Mouse (Mus musculus): ENCODE results near the gene Vmn1r209. TPM values are rescaled to one million over a fixed set of nuclear protein-coding genes. Genes with fewer than 3 reads are reported as not detected.
"Not testable (repeated sequence)": the region's sequence is repeated elsewhere in the genome, so short reads cannot be mapped to it uniquely, and the experiment has no call there.

Vmn1r209 gene
- not detected in 2 replicates for total RNA-seq (2017)

DNA sequence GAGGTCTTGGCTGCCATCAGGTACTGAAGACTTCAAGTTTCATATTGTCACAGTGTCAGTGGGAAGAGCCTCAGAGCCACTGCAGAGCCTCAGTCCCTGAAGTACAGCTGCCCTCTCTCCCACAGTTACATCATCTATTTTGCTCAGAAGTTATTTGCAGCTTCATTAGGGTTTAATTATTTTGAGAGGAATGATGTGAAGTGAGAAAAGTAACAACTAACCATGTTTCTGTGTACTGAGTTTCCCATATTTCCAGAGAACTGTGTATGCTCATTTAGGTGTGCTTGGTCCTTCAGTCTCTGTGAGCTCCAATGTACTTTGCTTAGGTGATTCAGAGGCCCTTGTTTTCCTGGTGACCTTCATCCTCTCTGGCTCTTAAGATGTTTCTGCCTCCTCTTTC, at the start of gene Vmn1r209:
TSS of gene Vmn1r209 (minus strand) at position 101 of the 400 bp plus-strand sequence.
- ATAC-seq (replicated peaks; ENCODE audit: low read depth, poor library complexity, severe bottlenecking): not testable (repeated sequence)

GRCm38 (mm10) chr13:22857461-22857860, 48.0 kb upstream of the Vmn1r209 start, which contains the start of gene Vmn1r211:
Vmn1r211 (minus strand) TSS chr13:22857561.
- no peak for ATAC-seq (replicated peaks; ENCODE audit: low read depth, poor library complexity, severe bottlenecking)

DNA sequence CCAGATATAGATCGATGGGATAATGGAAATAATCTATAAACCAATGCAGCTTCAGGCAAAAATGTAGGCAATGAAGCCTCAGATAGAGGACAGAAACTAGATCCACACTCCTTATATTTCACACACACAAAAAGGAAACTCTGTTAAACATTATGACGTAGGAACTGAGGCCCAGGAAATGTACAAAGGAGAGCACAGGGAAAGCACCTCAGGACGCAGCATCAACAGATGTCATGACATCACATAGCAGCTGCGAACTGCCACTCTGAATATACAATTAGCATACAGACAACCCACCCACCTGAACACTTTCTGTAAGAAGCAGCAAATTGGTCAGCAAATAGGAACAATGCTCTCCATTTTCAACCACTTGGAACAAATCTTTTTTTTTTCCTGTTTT, 45.3 kb upstream of the Vmn1r209 start:
- ATAC-seq (replicated peaks; ENCODE audit: low read depth, poor library complexity, severe bottlenecking): no peak

DNA sequence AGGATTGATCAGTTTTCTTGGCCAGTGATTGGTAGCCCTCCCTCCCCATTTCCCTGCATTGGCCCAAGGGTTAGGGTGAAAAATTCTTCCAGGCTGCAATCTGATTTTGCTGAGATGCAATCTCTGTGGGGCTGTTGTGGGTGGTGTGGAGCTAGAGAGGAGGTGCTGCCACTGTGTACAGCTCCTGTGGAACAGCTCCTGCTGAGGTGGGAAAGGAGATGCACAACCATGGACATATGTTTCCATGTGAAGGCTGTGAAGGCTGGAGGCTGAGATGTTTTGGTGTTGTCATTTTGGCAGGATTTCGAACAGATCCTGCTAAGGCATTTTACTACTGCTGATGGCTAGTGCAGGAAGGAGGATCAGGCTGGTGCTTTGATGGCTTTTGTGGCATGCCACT, 37.3 kb upstream of the Vmn1r209 start:
- no peak for ATAC-seq (replicated peaks; ENCODE audit: low read depth, poor library complexity, severe bottlenecking)

GRCm38 (mm10) chr13:22844304-22844703, 34.8 kb upstream of the Vmn1r209 start:
- not testable (repeated sequence) for ATAC-seq (replicated peaks; ENCODE audit: low read depth, poor library complexity, severe bottlenecking)

DNA sequence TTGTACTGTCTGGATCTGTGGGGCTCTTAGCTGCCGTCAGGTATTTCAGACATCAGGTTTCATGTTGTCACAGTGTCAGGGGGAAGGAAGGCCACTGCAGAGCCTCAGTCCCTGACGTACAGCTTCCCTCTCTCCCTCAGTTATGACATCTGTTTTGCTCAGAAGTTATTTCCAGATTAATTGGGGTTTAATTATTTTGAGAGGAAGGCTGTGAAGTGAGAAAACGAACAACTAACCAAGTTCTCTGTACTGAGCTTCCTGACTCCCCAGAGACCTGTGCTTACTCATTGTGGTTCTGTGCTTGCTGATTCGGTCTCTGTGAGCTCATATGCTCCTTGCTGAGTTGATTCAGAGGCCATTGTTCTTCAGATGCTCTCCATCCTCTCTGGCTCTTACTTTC, 21.8 kb upstream of the Vmn1r209 start, which contains the start of gene Vmn1r210:
TSS of gene Vmn1r210 (minus strand) at position 101 of the 400 bp plus-strand sequence.
- ATAC-seq (replicated peaks; ENCODE audit: low read depth, poor library complexity, severe bottlenecking): no peak

DNA sequence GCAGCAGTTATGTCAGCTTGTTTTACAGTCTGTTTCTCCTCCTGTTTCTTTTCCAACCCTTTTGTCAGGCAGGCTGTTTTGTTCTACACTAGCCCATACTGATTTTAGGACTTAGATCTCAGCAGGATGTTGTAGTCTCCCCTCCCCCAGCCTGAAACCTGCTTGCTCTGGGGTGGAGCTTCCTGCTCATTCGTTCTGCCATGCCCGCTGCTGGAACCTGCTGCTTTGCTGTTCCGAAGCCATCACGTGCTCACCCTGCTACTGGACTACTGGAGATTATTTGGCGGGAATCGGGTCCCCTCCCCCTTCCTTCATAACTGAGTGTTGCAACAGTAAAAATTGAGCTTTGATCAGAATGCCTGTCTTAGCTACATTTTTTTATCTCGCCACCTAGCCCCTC, 19.9 kb upstream of the Vmn1r209 start:
- ATAC-seq (replicated peaks; ENCODE audit: low read depth, poor library complexity, severe bottlenecking): not testable (repeated sequence)

DNA sequence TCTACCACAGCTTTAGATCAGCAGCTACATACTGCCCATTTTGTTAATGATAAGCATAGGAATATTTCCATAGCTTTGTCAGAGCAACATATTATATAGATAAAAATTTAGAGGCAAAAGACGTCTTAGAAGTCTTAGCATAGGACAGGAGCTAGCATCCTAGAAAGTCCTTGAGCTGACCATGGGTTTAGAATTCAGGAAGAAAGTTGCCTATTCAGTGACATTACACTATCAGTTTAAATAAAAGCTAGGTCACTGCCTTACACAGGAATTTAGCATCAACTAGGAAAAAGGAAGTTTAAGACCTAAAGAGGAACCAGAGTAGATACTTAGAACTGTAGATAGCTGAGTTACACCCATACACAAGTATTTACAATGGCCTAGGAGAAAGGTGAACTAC, 12.1 kb upstream of the Vmn1r209 start:
- not testable (repeated sequence) for ATAC-seq (replicated peaks; ENCODE audit: low read depth, poor library complexity, severe bottlenecking)

- not testable (repeated sequence) for ATAC-seq (replicated peaks; ENCODE audit: low read depth, poor library complexity, severe bottlenecking)
Measured at GRCm38 (mm10) chr13:22788096-22788495, 21.4 kb downstream of the Vmn1r209 start.

DNA sequence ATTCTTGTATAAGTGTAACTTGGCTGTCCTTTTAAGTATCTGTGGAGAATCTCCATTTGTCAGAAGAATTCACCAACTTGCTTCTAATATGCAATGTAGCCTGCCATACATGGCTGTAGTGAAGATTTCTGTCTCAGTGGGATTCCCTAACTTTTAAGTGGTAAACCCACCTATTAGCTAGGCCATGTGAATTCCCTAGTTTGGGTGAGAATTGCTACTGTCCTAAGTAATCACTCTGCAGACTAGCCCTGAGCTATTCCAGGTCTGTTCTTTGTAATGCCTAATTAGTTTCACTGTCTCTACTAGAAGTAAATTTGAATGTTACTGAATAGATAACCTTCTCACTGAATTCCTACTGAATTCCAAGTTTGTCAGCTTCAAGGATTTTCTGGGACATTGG, 25.3 kb downstream of the Vmn1r209 start:
- ATAC-seq (replicated peaks; ENCODE audit: low read depth, poor library complexity, severe bottlenecking): not testable (repeated sequence)

DNA sequence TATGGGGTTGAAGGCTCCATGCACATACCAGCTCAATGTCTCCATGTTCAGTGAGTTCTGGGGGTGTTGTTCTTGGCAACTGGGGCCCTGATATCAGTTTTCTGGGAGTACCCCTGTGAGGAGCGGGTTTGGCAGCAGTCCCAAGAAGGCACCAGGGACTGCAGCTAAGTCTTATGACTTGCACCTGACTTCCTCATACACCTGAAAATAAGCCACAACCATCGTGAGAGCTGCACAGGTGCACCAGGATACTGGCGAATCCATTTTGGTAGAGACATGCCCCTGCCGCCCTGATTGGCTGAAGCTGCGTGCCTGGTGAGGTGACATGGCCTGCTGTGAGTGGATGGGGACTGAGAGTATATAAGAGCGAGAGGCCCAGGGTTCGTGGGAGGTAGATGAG, 32.2 kb downstream of the Vmn1r209 start, which contains the start of gene Vmn1r208:
TSS of gene Vmn1r208 (minus strand) at position 101 of the 400 bp plus-strand sequence.
- ATAC-seq (replicated peaks; ENCODE audit: low read depth, poor library complexity, severe bottlenecking): not testable (repeated sequence)

DNA sequence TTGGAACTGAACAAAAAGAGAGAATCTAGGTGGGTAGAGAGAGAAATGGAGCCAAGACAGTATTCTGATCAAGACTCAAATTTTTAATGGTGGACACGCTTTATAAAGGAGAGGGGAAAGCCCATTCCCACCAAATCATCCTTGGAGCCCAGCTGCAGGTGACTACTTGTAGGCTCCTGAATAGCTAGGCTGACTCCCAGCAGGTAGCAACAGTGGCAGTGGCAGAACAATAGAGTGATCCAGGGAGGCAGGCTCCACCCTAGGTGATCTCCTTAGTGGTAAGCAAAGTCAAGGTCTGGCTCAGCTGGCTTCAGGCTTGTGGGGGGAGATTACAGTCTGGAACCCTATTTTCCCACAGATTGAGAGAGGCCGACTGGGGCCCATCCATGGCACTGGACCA, 37.9 kb downstream of the Vmn1r209 start:
- ATAC-seq (replicated peaks; ENCODE audit: low read depth, poor library complexity, severe bottlenecking): not testable (repeated sequence)

Other genes with a start within 250 kb of the Vmn1r209 start
- not detected in 2 replicates for gene Vmn1r205, start 216.7 kb downstream of the Vmn1r209 start, total RNA-seq (2017)
- not detected in 2 replicates for gene Vmn1r206, start 185.4 kb downstream of the Vmn1r209 start, total RNA-seq (2017)
- not detected in 2 replicates for gene Vmn1r207-ps, start 80.1 kb downstream of the Vmn1r209 start, total RNA-seq (2017)
- gene Vmn1r208, start 32.3 kb downstream of the Vmn1r209 start, total RNA-seq (2017): not detected in 2 replicates
- gene Vmn1r210, start 21.7 kb upstream of the Vmn1r209 start, total RNA-seq (2017): not detected in 2 replicates
- gene Vmn1r211, start 47.9 kb upstream of the Vmn1r209 start, total RNA-seq (2017): not detected in 2 replicates
- gene Vmn1r212, start 74.5 kb upstream of the Vmn1r209 start, total RNA-seq (2017): not detected in 2 replicates
- gene Vmn1r213, start 198.0 kb upstream of the Vmn1r209 start, total RNA-seq (2017): not detected in 2 replicates
- not detected in 2 replicates for gene Vmn1r214, start 220.7 kb upstream of the Vmn1r209 start, total RNA-seq (2017)

All from common myeloid progenitor, adult 5-6 weeks (primary cell).